Mouse (Mus musculus) heart, adult 2 months (tissue): ENCODE data around the gene Tmem266. TPM values are rescaled to one million over a fixed set of nuclear protein-coding genes. Genes with fewer than 3 reads are reported as not detected.

Source experiments
- DNase-seq, 2 experiments: peaks; one replicate each; pipeline ENCODE4 v3.0.0; 2021
- H3K27ac ChIP-seq: fragments of 200-600 bp; 2 replicates; pipeline ENCODE4 v1.8.1; 2022
- H3K27me3 ChIP-seq: fragments of 200-500 bp; 2 replicates; pipeline ENCODE4 v1.6.1; 2012; ENCODE audit warnings: mild to moderate bottlenecking, low read length, inconsistent platforms, mixed read lengths; ENCODE audit not compliant: control insufficient read depth, insufficient read depth
- H3K36me3 ChIP-seq: fragments of 200-500 bp; 2 replicates; pipeline ENCODE4 v1.6.1; 2012; ENCODE audit warnings: low read length, inconsistent platforms; ENCODE audit not compliant: control insufficient read depth, insufficient read depth
- H3K4me1 ChIP-seq: fragments of 200-500 bp; 2 replicates; pipeline ENCODE4 v1.6.1; 2011; ENCODE audit warnings: low read length; ENCODE audit not compliant: control insufficient read depth, insufficient read depth
- H3K4me3 ChIP-seq: fragments of 200-600 bp; 2 replicates; pipeline ENCODE4 v1.8.1; 2022
- H3K79me2 ChIP-seq: fragments of 200-500 bp; replicated peaks from 2 replicates; pipeline ENCODE4 v1.6.1; 2012; ENCODE audit warnings: mild to moderate bottlenecking, inconsistent platforms, low read length, moderate library complexity, mixed read lengths; ENCODE audit not compliant: control insufficient read depth, insufficient read depth
- H3K9ac ChIP-seq: fragments of 200-500 bp; 2 replicates; pipeline ENCODE4 v1.6.1; 2012; ENCODE audit warnings: low read depth, mild to moderate bottlenecking, control low read depth, inconsistent platforms, low read length, mixed read lengths
- CTCF ChIP-seq: fragments of 200-600 bp; IDR thresholded peaks from 2 replicates; pipeline ENCODE4 v1.8.1; 2022; ENCODE audit warnings: antibody characterized with exemption, mild to moderate bottlenecking, moderate library complexity
- EP300 ChIP-seq: fragments of 200-500 bp; IDR thresholded peaks from 2 replicates; pipeline ENCODE4 v1.6.1; 2011; ENCODE audit warnings: low read depth, low read length, control low read depth; ENCODE audit not compliant: insufficient read depth
- POLR2A ChIP-seq: fragments of 200-500 bp; IDR thresholded peaks from 2 replicates; pipeline ENCODE4 v1.6.1; 2011; ENCODE audit warnings: mild to moderate bottlenecking, low read depth, low read length, control low read depth; ENCODE audit not compliant: insufficient read depth
- WGBS: fragments of 180-500 bp; shearing (Covaris S2); methylation state at CpG from one replicate; pipeline ENCODE4 v1.1.7; 2018; 5-methylcytosine and 5-hydroxymethylcytosine counted together
- intact Hi-C: fragments of 180-260 bp; cut with DNase I; formaldehyde crosslinking; loops from one replicate; pipeline ENCODE4 v1.15.1; 2025
- polyA plus RNA-seq: library from polyadenylated mRNA; depleted of rRNA; stranded (reverse); fragments of >200 nt; gene quantifications from 2 replicates; pipeline ENCODE4 v1.2.3, GENCODE M21; 2012
- total RNA-seq, 2 experiments: library from RNA; stranded (reverse); gene quantifications; 2 replicates each; pipeline ENCODE4 v1.2.3; 2021

Gene Tmem266
- total and polyA plus RNA-seq, 3 experiments = 1.5 to 2.5 (median 2.0) TPM

DNA sequence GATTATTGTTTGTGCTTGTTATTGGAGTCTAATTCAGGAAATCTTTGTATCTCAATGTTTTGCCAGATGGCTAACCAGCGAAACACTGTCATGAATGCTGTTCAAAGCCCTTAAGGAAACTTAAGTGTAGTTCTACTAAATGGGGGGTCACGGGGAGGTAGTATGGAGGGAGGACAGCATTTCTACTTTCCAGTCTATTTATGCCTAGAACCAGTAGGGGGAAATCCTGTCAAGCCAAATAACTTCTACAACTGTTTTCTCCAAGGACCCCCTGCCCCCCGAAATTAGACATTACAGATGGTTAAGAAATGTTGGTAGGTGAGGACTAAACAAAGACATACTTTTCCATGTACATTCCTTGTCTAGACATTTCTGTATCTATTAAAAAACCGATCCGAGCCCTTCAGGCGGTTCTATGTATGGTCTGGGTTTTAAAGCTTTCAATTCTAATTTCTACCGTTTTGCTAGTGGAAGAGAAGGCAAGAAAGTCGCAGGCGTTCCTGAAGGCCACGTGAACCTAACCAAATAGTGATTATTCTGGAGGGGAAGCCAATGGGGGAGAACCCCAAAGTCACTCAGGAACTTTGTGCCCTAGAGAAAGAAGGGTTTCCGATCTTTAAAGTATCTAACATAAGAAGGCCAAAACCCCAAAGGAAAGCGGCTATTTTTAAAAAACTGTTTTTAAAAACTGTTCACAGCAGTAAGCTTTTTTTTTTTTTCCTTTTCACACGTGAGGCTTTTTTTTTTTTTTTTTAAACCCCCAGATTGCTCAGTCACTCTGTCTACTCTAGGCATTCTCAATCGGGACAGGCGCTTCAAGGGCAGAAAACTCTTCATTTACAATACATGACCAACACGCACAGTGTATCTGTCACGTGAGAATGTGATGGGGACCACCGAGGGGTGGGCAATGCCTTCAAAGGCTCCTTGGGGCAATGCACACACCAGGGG is 874 bp upstream of the Tmem266 start:
- no peak for DNase-seq
- Histone ChIP-seq H3K4me3 (peak overlapping the region; percentile 60), H3K27me3 (peaks cover 2% of the 10 kb centered on the region; the same call in 1 of the 2 replicates), H3K36me3 (no peaks in the 10 kb centered on the region), H3K9ac (peak overlapping the region; percentile 90), H3K27ac (peak overlapping the region; percentile 61), H3K4me1 (no peaks in the 10 kb centered on the region), H3K79me2 (no peaks in the 10 kb centered on the region)
- intact Hi-C loops = loop anchor here (10.0 kb wide), 1 partner anchor 219 kb away; no protein-coding TSS in a partner anchor
- WGBS = 18% methylated on average over 18 of the region's 18 CpGs
- no peak for TF ChIP-seq EP300
- no peak for TF ChIP-seq POLR2A
- TF ChIP-seq CTCF = no peak

DNA sequence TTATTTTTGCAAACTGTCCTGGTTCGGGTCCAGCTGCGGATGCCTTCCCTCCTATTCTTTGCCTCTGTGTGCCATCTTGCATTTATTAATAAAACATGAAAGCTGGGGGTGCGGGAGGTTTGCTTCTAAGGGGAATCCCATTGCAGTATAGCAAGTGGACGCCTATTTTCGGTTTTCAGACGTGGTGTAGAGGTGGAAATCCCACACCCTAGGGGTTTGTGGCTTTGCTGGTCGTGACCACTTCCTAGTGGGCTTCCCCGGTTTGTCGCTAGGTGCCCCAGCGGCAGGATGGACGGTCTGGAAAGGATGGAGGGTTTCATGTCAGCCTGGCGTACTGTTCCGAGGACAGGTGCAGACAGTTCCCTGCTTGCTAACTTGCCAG is 512 bp downstream of the Tmem266 start:
- Histone ChIP-seq H3K9ac (peak overlapping the region; percentile 59), H3K36me3 (no peaks in the 10 kb centered on the region), H3K79me2 (no peaks in the 10 kb centered on the region), H3K27me3 (peaks cover 3% of the 10 kb centered on the region; the same call in 1 of the 2 replicates), H3K27ac (no peak overlapping the region; the same call in 1 of the 2 replicates), H3K4me3 (peak overlapping the region; percentile 60), H3K4me1 (no peaks in the 10 kb centered on the region)
- DNase-seq = peak in 1 of 2 experiments; percentile 11
- WGBS = 4% methylated on average over 13 of the region's 13 CpGs
- TF ChIP-seq POLR2A (no peak), EP300 (no peak), CTCF (no peak)
- intact Hi-C loops = loop anchor here (10.0 kb wide), 1 partner anchor 218 kb away; no protein-coding TSS in a partner anchor

DNA sequence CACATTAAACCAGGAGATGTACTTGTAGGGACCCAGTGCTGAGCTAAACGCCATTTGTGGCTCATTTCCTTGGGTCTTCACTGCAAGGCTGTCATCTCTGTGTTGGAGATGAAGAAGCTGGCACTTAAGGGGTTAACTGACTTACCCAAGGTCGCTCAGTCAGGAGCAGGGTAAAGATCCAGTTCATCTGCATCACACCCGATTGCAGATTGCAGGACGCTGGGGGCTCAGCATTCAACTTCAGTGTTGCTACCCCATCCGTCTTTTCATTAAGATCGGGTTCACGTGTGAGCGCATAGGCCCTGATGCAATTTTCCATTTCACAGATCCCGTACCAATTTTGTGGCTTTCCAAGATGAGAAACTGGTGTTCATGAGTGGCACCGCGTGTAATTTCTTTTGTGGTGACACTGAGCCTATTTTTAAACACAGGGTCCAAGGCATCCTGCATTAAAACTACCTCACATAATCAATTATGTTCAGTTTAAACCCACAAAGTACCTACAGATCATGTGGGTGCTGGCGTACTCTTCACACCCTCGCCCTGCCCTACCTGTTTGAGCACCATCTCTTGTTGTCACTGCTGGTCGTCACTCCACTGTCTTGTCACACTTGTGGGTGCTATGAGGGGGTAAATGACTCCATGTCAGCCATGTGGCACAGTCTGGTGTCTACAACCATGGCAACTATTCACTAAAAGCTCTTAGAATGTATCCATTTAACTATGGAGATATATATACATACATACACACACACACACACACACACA is 1.6 kb downstream of the Tmem266 start:
- H3K9ac ChIP-seq = no peak overlapping the region
- no peaks in the 10 kb centered on the region for H3K36me3 ChIP-seq
- intact Hi-C loops = loop anchor here (10.0 kb wide), 1 partner anchor 216 kb away; no protein-coding TSS in a partner anchor
- TF ChIP-seq CTCF (no peak), EP300 (no peak), POLR2A (no peak)
- H3K27me3 ChIP-seq = 0 out of 2 replicates have a peak, but pooled peaks cover 1% of the 10 kb centered on the region
- no peak for DNase-seq
- H3K79me2 ChIP-seq = no peaks in the 10 kb centered on the region
- H3K4me1 ChIP-seq = no peaks in the 10 kb centered on the region; the same call in 1 of the 2 replicates
- no peak overlapping the region for H3K27ac ChIP-seq
- H3K4me3 ChIP-seq = no peak overlapping the region
- WGBS = 46% methylated on average over 14 of the region's 14 CpGs

DNA sequence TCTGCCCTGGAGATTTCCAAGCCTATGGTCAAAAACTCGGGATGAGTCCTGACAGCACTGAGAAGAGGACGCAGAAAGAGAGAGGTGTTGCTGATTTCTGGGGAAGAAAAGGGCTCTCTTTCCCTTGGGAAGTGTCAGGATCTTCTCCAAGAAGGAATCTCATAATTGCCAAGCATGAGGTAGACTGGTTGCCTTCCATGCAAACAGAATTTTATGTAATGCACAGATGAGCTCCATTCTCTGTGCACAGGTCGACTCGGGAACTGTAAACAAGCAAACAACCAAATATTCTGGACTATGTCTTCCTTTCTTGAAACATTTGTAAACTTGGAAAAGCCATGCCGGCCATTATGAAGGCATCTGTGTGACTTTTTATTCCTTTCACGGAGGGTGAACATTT is 2.7 kb downstream of the Tmem266 start:
- intact Hi-C loops = loop anchor here (10.0 kb wide), 1 partner anchor 215 kb away; no protein-coding TSS in a partner anchor
- Histone ChIP-seq H3K79me2 (no peaks in the 10 kb centered on the region), H3K36me3 (no peaks in the 10 kb centered on the region), H3K27ac (no peak overlapping the region), H3K4me1 (no peaks in the 10 kb centered on the region; the same call in 1 of the 2 replicates), H3K4me3 (no peak overlapping the region), H3K27me3 (0 out of 2 replicates have a peak, but pooled peaks cover 1% of the 10 kb centered on the region), H3K9ac (no peak overlapping the region)
- TF ChIP-seq POLR2A = no peak
- no peak for TF ChIP-seq EP300
- TF ChIP-seq CTCF = no peak
- DNase-seq = no peak
- 80% methylated on average over 6 of the region's 6 CpGs for WGBS

DNA sequence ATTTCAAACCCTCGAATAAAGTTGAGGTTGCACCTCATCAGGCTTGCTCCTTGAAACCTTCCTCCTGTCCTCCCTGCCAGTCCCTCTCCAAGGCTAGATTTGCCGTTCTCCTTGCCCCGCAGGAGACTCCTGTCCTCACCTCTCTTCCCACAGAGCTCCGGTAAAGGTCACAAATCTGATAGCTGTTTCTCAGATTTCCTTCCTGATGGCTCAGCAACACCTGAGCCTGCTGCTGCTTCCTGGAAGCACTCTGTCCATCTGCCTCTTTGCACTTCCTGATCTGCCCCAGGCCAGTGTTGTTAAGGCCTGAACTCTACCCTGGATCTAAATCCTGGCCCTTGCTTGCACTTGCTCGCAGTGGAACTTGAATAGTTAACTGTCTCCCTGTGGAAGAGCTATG is 5.8 kb downstream of the Tmem266 start:
- TF ChIP-seq EP300 = no peak
- TF ChIP-seq CTCF = no peak
- no peak for TF ChIP-seq POLR2A
- Histone ChIP-seq H3K79me2 (no peaks in the 10 kb centered on the region), H3K36me3 (no peaks in the 10 kb centered on the region), H3K4me1 (no peaks in the 10 kb centered on the region; the same call in 1 of the 2 replicates), H3K4me3 (no peak overlapping the region), H3K9ac (no peak overlapping the region), H3K27ac (no peak overlapping the region), H3K27me3 (0 out of 2 replicates have a peak, but pooled peaks cover 1% of the 10 kb centered on the region)
- WGBS = 37% methylated on average over 5 of the region's 5 CpGs
- no peak for DNase-seq
- intact Hi-C loops = no loop called here
